Mouse (Mus musculus) adrenal gland, postnatal 14 days (tissue): ENCODE results near the gene Lin54. TPM values are rescaled to one million over a fixed set of nuclear protein-coding genes. Genes with fewer than 3 reads are reported as not detected.
"Not testable (repeated sequence)": the region's sequence is repeated elsewhere in the genome, so short reads cannot be mapped to it uniquely, and the experiment has no call there.

ENCODE experiments used
- DNase-seq: peaks from one replicate; pipeline ENCODE4 v3.0.0; 2021; ENCODE audit warnings: mixed read lengths
- total RNA-seq: library from RNA; stranded (reverse); gene quantifications from 2 replicates; pipeline ENCODE4 v1.2.3, GENCODE M21; 2021

Lin54 gene
- total RNA-seq, 1 experiment from 2014 or later = 15.7 TPM

DNA sequence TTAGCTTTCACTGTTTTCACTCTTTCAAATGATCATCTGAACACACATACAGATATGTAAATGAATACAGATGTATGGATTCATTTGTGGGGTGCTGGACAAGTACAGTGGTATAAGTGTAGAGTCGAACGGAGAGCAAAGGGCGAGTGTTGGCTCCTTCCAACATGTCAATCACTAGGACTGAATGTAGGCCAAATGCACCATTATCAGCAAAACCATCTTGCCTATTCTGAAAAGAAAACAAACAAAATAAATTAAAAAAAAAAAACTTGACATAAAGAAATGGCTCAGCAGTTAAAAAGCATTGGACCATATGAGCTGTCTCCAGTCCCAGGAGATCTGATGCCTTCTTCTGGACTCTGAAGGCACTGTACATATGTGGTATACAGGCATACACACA is 12.2 kb downstream of the Lin54 start:
- DNase-seq = no peak

DNA sequence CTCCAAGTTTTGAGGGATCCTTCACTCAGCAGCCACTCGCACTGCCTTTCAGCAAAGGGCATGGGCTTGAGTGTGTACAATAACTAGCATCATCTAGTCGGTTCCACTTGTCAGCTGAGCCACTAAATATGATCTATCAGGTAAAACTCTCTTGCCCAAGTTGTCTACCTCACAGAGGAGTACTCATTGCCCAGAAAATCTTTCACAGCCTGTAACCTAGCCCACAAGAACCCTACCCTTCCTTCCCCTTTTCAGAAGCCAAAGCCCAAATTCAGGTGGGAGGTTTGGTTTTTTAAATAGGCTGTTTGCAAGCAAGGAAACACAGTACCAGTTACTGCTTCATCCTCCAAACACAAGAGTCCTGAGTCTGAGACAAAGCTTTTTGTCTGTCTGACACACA is 13.3 kb downstream of the Lin54 start:
- no peak for DNase-seq

DNA sequence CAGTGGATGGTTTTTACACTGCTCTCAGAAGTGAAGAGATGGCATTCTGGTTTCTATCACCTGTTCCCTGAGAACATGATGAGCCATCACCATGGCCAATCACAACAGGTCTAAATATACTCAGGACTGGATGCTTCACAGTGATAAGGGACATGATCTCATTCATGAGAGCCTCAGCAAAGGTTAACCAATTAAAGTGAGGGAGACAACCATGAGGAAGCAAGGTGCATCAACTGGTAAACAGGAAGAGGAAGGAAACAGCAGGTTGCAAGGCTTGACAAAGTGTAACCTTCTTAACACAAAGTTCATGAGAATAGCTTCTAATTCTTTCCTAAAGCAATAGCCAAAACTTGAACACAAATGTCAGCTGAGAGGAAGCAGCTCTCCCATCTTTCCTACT is 16.9 kb downstream of the Lin54 start:
- DNase-seq = no peak

DNA sequence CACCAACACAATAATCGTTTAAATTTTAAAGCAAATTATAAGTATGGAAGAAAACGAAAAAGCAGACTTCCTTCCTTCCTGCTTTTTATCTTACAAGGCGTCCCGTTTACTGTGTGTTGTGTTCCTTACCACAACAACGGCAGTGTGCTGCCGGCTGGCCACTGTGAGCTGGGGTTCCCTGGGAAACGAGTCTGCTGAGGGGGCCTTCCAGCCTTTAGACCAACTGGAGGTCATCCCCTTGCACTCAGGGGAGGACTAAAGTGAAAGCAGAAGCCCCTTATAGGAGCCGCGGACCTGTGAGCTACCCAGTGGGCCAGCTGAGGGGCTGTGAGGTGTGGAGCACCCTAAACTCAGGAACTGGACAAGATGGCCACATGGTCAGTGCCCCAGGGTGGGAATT is 22.8 kb downstream of the Lin54 start:
- DNase-seq = no peak

DNA sequence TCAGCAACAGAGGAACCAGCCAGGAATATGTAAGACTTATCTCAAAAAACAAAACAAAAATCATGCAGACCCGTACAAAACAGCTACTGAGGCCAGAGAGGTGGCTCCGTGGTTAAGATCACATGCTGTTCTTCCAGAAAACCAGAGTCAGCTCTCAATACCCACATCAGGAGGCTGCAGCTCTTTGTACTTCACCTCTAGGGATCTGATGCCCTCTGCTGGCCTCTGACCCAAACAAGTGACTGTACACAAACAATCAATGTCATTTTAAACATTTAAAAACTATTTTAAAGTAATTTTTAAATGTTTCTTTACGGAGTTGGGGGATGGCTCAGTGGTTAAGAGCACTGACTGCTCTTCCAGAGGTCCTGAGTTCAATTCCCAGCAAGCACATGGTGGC is 24.1 kb downstream of the Lin54 start:
- no peak for DNase-seq

DNA sequence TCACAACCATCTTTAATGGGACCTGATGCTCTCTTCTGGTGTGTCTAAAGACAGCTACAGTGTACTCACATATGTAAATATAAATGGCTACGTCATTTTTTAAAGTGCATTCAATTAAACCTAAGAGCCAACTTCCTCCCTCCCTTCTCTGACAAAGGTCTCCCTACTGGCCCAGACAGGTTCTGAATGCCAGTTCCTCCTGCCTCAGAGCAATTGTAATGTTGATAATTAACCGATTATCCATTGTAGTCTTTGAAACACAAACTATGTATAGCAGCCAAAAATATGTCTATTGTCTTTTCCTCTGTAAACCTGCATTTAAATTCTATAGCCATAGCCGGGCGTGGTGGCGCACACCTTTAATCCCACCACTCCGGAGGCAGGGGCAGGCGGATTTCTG is 33.1 kb downstream of the Lin54 start:
- DNase-seq = no peak

DNA sequence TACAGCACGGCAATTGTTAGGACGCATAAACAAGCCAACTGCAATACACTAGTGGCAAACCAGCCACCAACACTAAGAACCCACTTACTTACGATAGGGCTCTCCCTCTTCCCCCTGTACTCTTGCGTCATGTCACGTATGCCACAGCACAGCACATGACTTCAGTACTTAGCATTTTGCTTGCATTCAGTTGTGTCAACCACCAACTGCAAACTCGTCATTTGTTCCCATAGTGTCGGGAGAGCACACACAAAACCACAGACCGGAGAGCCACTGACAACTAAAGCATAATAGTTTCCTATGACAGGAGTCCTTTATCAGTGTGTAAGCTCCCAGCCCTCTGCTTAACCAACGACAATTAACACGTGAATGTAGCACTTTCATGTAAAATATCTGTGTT is 33.8 kb downstream of the Lin54 start:
- DNase-seq = no peak

DNA sequence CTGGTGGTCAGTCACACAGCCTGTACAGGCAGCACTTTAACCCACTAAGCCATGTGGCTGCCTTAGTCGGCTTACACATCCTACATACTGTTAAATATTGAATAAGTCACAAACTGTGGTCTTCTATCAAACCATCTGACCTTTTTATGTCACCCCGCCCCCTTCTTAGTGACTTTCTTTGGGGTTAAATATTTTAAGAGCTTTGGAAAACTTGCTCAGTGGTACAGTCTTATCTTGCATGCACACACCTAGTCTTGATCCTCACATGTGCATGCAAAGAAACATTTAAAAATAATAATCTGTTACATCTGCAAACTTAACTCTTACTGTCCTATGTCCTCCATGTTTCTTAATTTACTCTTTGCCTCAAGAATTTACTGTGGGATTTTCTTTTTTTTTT is 38.1 kb downstream of the Lin54 start:
- DNase-seq = no peak

DNA sequence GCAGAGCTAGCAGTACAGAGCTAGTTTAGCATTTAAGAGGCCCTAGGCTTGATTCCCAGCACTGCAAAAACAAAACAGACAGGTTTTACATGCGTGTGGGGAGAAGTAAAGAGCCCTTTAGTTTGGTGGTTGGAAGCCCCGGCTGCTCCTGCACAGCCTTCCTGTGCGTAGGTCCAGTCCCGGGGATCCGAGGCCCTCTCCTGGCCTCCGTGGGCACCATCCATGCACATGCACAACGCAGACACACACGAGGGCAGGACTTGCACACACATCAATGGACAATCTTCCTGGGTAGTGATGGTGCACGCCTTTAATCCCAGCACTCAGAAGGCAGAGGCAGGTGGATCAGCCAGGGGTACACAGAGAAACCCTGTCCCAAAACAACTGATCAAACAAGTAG is 38.9 kb downstream of the Lin54 start:
- no peak for DNase-seq

DNA sequence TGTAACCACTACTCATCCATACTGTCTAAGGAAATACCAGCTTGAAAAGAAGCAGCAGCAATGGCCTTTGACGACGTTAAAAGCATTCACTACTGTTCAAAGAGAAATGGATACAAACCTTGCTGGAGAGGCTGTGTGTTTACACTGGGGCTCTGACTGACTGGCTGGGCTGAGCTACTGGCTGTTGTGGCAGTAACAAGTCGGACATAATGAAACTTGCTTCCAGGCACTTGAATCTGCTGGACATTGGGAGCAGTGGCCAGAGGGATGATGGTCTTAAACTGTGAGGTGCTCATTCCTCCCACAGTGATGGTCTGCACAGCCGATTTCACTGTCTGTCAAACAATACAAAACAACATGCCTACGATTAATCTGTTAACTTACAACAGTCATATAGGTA is 41.0 kb downstream of the Lin54 start:
- no peak for DNase-seq

DNA sequence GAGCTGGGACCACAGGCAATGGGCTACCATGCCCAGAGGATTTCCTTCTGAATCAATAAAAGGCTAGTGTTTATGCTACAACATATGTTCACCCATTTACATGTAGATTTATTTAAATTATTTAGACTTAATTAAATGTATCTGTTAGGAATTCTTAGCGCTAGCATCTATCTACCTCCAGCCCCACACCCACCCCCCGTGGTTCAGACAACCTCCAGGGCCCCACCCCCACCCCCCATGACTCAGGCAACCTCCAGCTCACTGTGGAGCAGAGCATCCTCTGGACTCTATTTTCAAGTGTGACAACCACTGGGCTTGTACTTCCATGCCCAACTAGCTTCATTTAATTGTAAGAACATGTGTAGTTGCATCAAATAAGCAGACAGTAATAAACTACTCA is 48.6 kb downstream of the Lin54 start:
- no peak for DNase-seq

DNA sequence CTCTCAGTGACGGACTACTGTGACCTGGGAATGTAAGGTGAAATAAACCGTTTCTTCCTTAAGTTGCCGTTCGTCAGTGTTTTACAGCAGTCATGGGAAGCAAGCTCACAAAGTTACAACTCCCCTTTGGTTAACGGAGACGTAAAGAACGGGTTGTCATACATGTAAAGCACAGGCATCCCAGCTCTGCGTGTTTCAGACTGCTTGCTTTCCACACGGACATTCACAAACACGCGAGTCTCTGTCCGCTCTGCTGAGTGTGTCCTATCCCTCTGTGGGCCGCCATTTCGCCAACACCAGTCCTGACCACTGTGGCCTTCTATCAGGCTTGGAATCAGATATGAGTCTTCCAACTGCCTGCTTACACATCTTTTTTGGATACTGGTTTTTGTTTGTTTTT is 61.6 kb downstream of the Lin54 start:
- no peak for DNase-seq

DNA sequence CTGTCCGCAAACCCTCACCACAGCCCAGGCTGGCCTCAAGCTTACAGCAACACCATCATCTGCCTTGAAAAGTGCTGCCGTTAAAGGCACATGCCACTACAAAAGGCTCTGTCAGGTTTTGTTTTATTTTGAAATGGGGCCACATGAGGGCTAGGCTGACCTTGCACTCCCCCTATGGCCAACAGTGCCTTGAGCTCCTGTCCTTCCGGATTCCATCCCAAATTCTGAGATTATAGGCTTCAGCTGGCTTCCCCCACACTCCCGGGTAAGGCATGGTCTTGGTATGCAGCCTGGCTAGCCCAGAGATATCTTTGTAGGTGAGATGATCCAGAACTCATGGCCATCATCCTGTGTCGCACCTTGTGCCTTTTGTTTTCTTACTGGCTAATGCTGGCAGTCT is 62.5 kb downstream of the Lin54 start:
- no peak for DNase-seq

DNA sequence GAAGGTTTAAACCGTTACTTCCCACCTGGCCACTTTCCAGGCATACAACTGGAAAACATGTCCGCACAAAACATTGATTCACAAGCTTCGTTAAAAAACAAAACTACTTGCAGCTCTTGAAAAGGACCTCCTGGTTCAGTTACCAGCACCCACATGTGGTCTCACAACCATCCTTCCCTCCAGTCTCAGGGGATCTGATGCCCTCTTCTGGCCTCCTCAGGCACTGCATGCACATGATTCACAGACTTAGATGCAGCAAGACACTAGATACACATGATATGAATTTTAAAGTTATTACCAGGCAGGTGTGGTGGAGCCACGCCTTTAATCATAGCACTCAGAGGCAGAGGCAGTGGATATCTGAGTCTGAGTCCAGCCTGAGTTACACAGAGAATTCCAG is 63.4 kb downstream of the Lin54 start:
- no peak for DNase-seq

DNA sequence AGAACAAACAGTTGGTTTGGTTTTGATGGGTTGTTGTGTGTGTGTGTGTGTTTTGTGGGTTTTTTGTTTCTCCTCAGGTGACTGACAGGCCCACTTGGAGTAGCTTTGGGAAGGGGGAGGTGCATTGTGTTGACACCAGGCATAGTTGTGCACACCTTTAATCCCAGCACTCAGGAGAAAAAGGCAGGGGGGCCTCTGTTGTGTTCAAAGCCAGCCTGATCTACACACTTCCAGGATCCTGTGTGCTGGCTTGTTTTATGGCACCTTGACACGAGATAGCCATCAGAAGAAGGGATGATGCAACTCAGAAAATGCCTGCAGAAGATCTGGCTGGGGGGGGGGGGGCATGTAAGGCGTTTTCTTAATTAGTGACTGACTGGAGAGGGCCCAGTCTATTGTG is 69.5 kb downstream of the Lin54 start:
- no peak for DNase-seq

DNA sequence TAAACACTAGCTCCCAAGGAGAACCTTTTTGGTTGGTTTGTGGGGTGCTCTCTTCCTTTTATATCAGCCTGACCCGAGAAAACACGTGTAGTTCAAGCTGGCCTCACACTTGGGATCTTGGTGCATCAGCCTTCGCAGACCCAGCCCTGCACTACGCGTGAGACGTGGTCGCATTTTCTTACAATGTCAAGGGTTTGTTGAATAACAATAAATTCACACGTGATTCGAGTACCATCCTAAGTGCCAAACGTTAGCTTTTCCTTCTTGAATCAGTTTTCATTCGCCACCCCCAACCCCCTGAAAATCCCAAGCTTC is 70.4 kb downstream of the Lin54 start:
- no peak for DNase-seq

DNA sequence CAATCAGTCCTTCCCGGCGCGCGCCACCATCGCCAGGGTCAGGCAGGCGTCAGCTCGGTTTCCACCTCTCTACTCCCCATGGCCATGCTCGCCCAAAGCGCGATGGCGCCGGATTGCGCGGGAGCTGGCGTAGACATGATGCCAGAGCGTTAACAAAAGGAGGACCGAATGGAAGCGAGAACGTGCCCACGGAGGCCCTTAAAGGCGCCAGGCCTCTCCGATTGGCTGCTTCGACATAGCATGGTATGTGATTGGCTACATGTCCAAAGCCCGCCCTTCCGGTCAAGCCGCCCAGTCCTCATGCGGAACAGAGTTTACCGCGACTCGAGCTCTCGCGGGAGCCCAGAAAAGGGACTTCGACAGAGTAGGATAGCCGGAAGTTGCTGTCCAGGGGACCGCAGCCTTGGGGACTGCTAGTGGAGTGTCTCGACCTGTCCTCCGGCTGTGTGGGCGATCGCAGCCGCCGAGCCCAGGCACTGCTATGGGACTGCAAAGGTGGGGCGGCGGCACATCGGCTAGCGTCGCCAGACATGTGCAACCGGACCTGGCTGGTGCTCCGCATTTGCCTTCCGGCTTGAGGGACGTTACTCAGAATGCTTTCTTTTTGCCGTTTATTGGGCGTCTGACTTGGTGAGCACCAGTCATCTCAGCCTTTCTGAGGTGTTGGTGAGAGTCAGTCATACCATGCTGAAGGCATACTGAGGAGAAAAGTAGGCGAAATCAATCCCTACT is 70.9 kb downstream of the Lin54 start:
- peak; percentile 96 for DNase-seq

DNA sequence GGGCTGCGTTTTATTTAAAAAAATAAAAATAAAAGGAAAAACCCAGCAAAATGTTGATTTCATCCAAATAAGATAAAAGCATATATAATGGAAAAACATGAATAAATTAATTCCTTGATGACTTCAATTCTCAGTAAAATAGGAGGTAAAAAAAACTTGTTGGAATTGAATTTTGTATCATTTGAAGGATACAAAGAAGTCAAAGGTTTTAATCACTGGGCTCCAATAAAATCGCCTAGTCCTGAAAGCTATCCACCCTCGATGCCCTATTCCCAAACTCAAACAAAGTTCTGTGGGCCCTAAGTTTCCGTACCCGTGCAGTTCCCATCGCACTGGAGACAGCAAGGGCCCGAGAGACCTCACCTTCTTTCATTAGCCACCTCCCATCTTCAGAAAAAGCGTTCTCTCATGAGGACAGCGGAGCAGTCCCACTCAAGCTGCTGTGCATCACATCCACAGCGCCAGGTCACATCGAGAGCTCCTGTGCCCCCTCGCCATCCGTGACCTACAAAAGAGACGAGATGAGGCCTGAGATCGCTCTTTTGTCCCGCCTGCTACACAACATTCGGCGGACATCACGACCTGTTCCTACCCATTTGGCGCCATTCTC is 71.6 kb downstream of the Lin54 start:
- no peak for DNase-seq

DNA sequence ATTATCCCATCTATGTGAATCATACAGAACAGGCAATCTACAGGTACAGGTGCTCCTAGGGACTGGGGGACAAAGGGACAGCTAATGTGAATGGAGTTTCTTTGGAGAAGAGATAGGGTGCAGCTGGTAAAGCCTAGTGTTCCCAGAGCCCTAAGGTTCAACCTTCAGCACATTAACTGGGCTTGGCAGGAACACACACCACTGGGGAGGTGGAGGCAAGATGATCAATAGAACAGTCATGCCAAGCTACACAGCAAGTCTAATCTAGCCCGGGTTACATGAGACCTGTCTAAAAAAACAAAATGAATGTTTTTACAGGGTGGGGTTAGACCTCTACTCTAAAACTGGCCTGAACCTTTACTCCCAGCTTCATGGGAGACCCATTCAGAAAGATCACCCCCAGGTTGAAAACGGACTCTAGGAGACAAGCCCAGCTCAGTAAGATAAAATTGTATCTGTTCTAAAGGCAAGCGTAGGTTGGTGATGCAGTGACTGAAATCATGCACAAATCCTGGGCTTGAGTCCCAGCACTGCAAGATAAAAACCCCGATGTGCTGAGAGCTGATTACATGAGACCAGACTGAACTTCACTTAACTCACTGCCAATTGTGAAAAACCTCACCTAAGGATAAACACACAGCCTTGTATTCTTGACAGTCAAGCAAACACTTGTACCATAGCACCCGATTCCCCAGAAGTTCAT is 72.3 kb downstream of the Lin54 start:
- DNase-seq = no peak

DNA sequence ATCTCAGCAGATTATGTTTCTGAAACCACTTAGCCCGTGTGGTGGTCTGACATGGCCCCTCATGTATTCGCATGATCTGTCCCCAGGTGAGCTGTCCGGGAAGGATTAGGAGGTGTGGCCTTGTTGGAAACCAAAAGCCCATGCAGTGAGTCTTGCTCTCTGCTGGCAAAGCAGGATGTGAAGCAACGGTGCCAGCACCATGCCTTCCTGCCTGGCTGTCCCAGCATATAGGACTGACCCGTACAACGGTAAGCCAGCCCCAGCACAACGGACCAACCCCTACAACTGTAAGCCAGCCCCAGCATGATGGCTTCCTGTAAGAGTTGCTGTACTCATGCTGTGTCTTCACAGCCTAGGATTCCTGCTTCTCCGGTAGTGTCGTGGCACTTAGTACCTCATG is 73.2 kb downstream of the Lin54 start:
- no peak for DNase-seq

DNA sequence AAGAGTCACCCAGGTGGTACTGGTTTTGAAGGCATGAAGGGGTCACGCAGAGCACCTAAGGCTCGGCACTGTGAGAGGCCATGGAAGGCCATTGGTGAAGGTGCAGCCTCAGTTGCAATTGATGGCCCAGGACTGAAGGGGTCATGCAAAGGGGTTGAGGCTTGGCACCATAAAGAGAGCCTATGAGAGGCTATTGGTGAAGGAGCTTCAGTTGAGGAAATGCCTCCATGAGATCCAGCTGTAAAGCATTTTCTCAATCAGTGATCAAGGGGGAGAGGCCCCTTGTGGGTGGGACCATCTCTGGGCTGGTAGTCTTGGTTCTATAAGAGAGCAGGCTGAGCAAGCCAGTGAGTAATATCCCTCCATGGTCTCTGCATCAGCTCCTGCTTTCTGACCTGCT is 74.6 kb downstream of the Lin54 start:
- DNase-seq = not testable (repeated sequence)

DNA sequence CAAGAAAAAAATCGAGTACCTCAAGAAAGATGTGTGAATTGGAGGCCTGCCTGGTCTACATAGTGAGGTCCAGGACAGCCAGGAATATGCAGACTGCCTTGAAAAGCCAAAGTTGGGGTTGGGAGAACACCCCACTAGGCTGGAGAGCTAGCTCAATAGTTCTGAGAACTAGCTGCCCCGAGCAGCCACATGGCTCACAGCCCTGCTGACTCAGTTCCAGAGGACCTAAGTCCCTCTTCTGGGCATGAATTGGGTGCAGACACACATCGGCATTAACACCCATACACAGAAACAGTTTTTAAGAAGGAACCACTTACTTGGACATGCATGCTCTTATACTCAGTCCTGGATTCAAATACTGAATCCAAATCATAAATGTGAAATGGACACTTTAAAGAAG is 76.2 kb downstream of the Lin54 start:
- no peak for DNase-seq

DNA sequence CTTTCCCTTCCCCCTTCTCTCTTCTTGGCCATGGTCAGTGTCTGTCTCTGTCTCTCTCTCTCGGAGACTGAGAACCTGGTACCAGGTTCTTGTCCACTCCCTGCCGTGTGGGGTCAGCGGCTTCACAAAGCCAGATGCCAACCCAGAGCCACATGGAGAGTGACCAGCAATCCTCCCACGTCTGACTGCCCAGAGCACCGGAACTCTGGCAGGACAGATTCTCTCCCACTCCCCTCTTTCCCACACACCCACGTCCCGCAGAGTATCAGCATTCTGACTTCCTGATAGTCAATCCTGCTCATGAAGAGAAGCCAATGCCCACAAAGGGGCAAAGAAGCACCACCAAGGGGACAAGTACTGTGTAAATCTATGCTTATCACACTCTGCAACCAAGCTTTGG is 76.8 kb downstream of the Lin54 start:
- no peak for DNase-seq

DNA sequence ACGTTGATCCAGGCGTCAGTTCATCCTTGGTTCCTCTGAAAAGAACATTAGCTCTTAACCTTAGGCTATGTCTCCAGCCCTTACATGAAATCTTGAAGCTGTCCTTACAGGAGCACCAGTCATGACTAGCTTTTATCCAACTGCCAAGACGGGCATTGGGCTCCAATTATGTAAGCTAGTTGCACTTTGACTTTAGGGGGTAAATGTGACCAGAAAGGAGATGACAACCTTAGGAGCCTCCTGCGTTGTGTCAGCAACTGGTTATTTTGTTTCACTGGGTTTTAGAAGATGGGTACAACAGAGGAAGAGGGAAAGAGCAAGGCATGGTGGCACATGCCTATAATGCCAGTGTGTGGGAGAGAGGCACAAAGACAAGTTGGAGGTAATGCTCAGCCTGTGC is 81.6 kb downstream of the Lin54 start:
- DNase-seq = no peak
